Mouse (Mus musculus) brain, embryonic 14.5 days (tissue): ENCODE data around the gene Vstm2l. TPM values are rescaled to one million over a fixed set of nuclear protein-coding genes. Genes with fewer than 3 reads are reported as not detected.
A peak's percentile ranks its signal among the peaks of the same experiment; 100 is the strongest.

Experiments
- DNase-seq: peaks from one replicate; pipeline ENCODE4 v3.0.0-alpha.2; 2011; ENCODE audit warnings: low read depth
- CTCF ChIP-seq: fragments of 200-500 bp; IDR thresholded peaks from 2 replicates; pipeline ENCODE4 v1.5.1; 2012; ENCODE audit warnings: inconsistent platforms, mild to moderate bottlenecking, moderate library complexity, borderline replicate concordance; ENCODE audit not compliant: insufficient read depth, insufficient read length; ENCODE audit errors: extremely low read depth
- POLR2A ChIP-seq: fragments of 200-500 bp; IDR thresholded peaks from 2 replicates; pipeline ENCODE4 v1.6.1; 2012; ENCODE audit warnings: mild to moderate bottlenecking, inconsistent platforms, borderline replicate concordance; ENCODE audit not compliant: poor library complexity, insufficient read depth, insufficient read length, severe bottlenecking; ENCODE audit errors: extremely low read depth
- polyA plus RNA-seq: library from polyadenylated mRNA; depleted of rRNA; stranded (reverse); fragments of >200 nt; gene quantifications from 2 replicates; pipeline ENCODE4 v1.2.3, GENCODE M21; 2012

Vstm2l gene
- polyA plus RNA-seq, 1 experiment: 126 TPM

DNA sequence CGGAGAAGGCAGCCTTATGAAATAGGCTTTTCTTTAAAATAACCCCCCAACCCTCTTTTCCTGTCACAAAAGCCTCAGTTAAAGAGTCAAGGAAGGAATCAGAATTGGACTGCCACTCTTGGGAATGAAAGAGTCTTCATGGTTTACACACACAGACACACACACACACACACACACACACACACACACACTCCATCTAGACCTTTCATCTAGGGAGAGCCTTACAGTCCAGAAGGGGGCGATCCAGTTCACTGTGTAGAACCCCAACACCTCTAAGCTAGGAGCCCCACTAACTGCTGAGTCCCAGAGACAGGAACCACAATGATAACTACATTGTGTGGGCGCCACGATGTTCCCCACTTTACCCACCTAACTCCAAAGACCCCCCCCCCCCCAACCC lies 748 bp upstream of the Vstm2l start:
- TF ChIP-seq CTCF (peak; percentile 20; the same call in 1 of the 2 replicates), POLR2A (no peak)
- peak; percentile 71 for DNase-seq

DNA sequence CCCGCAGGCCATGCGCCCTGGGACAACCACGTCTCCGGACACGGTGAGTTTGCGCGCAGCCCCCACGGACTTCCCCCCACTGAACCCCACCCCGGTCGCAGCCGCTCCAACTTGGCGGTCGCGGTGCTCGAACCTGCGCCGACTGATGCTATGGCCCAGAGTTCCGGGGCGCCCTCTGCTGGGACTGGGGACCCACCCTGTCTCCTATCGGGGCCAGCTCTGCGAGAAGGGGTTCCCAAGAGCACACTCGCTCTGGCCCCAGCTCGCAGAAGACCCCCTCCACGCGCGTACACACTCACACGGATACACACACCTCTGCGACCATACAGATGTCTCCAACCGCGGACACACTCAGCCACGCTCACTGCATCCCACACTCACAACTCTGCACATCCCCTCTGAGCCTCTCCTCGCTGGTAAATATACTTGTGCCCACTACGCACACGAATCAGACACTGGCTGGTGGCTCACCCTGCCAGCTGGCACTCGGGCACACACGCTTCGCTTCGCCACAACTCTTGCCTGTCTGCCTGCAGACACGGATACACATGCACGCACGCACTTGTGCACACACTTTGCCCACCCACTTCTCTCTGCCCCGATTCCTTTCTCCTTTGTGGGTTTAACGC lies 550 bp downstream of the Vstm2l start:
- DNase-seq: peak; percentile 54
- TF ChIP-seq CTCF (no peak), POLR2A (no peak)

DNA sequence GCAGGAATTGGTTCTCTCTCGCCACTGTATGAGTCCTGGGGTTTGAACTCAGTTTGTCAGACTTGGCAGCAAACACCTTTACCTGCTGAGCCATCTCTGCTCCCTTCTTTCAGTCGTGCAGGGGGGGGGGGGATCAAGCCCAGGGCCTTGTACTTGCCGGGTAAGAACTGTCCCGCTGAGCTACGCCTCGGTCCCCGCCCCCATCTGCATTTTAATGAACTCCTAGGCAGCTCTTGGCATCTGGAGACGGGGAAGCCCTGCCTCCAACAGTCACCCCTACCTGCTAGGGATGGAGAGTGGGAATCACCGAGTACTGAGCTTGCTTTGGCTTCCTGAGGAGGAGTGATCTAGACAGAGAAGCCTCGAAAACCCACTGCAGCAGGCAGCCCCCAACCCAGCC lies 4.1 kb downstream of the Vstm2l start:
- TF ChIP-seq CTCF (no peak), POLR2A (no peak)
- DNase-seq: peak; percentile 38

DNA sequence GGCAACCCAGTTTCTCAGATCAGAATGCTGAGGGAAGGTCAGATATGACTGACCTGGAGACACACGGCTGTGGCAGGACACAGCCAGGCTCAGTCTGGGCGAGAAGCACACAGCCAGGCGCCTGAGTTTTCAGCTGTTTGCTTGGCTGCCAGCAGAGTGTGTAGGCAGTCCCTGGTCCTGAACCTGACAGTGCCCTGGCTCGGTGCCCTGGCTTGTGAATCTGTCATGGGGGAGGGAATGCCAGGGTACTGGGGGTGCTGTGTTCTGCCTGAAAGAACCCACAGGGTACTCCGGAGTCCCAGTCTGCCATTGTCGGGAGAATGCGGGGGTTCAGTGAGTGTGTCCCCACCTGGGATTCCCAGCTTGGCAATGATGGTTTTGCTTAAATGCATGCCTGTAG lies 7.1 kb downstream of the Vstm2l start:
- peak; percentile 57 for DNase-seq
- TF ChIP-seq POLR2A (no peak), CTCF (no peak)

DNA sequence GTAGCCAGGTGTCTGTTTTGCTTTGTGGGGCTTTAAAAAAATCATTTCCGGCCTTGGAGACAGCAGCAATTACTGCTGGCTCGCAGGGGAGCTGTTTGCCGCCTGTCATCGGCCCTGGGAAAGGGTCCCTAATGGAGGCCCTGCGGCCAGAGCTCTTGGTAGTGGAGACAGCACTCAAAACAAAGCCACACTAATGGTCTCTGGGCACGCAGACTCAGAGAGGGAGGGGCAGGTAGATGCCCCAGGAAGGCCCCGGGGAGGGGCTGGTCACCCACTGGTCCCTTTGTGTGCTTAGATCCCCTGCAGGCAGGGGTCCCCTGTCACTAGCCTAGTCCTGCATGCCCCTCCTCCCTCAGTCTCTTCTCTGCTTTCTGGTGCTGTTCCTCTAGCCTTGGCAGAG lies 9.0 kb downstream of the Vstm2l start:
- DNase-seq: peak; percentile 76
- TF ChIP-seq POLR2A (no peak), CTCF (no peak)

DNA sequence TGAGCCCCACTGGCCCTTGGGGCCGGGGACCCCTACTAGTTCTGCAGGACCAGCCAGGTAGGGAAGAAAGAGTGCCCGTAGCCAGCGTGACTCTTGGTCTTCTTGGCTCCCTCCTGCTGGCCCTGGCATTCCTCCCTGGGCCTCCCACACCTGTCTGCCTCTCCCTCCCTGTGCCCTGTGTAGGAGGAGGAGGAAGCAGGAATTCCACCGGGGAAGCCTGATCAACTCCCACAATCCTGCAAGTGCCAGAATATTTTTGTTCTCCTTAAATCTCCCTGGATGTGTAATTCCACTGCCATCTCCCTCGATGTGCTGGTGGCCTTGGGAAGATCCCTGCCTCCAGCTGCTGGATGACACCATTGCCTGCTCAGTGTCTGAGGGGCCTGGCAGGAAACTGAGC lies 10.1 kb downstream of the Vstm2l start:
- DNase-seq: no peak
- no peak for TF ChIP-seq POLR2A
- TF ChIP-seq CTCF: no peak

DNA sequence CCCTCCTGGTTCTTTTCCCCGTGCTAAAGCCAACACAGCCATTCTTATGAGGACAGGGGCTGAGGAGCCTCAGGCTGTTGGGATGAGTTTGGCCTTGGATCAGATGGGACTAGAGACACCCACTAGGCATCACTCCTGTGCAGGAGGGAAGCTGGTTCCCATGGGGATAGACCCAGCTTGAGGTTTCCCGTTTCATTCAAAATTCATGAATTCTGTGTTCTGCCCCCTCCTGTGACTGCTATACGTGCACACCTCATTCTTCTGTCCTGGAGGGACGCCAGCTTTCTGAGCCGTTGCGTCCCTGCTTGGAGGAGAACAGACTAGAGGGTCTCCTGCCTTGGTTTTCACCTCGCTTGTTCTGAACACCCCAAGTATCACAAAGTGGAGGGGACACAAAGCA lies 12.0 kb downstream of the Vstm2l start:
- TF ChIP-seq CTCF: no peak
- no peak for TF ChIP-seq POLR2A
- peak; percentile 45 for DNase-seq

DNA sequence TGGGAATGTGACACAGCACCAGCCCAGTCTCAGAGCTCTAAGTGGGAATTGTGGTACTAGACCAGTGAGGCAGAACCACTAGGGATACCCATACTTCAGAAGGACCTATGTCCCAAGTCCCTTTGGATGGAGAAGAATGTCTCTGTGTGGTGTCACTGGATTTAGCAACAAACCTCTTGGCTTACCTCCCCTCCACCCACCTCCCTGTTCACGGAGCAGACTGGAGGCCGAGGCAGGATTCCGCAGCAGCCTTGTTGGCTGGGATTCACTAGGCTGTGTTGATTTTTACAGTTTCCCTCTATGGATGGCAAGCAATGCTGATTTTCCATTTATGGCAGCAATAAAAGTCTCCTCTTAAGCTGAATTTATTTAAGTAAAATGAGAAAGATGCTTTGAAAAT lies 12.5 kb downstream of the Vstm2l start:
- TF ChIP-seq POLR2A (no peak), CTCF (no peak)
- peak; percentile 27 for DNase-seq

DNA sequence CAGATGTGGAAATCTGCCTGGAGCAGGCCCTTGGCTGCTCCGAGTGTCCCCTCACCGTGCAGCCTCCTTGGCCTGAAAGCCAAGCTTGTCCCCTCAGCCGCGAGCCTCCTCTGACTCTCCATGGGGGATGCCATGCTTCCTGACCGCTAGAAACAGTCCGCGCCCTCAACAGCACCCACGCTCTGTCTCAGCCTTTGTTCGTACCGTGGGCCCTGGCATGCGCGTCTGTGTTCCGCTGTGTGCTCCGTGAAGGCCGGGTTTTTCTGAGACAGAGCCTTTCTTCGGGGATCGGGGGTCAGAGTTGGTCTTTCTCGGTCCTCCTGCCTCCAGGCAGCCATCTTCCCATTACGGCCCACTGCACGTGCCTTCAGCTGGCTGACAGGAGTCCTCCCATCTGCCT lies 12.9 kb downstream of the Vstm2l start:
- no peak for TF ChIP-seq CTCF
- no peak for TF ChIP-seq POLR2A
- peak; percentile 64 for DNase-seq

DNA sequence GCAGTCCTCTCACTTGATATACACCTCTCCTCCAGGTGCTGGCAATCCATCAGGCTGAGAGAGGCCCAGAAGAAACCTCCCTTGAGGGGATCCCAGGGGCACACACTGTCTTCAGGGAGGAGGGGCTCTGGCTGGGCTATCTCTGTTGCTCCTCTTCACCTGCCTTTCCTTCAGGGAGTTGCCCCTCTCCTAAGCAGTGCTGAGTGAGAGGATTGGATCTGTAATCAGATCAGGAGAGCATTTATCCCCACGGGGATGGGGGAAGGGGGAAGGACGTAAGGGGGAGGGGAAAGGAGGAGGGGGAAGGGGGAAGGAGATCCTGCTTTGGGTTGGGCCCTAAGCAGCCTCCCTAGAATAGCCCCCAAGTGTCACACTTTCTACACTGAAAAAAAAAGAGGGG lies 13.4 kb downstream of the Vstm2l start:
- TF ChIP-seq POLR2A (no peak), CTCF (no peak)
- DNase-seq: no peak

DNA sequence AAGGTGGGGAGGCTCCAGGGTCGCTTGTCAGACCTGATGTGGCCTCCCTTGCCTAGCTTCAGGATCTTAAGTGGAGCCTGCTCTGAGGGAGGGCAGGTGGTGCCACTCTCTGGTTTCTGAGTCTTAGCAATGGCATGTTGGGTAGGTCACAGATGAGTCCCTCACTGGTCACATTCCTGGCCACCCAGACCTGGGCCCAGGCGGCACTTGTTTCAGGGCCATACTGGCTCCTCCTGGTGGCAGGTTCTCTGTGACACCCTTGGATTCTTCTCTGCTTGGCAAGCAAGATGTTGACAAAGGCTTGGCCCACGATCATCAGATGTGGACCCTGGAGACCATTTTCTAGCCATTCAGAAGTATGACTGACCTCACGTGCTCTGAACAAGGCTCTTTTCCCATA lies 18.2 kb downstream of the Vstm2l start:
- no peak for TF ChIP-seq POLR2A
- TF ChIP-seq CTCF: no peak
- no peak for DNase-seq

DNA sequence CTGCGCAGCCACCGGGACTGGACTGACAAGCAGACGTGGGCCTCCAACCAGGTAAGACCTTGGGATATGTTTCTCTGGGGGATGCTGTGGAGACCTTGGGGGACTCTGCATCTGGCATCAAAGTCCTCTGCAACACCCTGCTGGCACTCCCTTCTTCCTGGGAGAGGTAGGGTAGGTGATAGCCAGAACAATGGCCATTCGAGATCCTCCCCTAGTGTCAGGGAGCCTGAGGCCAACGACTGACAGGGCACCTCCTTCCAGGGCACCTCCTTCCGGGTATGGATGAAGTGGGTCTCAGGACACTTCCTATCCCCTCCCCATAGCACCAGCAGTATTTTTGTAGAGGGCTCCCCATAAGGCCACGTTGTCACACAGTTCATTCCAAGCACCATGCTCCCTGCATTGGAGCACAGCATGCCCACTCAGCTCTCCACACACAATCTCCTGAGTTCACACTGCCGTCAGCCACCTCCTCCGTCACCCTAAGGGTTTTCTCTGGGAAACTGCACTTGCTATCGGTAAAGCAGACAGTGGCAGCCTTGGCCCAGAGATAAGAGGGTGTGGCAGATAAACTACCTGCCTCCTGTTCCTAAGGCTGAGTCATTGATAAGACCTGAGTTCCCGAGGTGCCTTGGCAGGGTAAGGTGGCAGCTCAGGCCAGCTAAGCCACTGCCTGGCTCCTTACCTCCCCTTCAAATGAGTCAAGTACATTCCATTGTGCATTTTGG lies 21.2 kb downstream of the Vstm2l start:
- TF ChIP-seq POLR2A: no peak
- no peak for TF ChIP-seq CTCF
- DNase-seq: no peak
